Mouse (Mus musculus) R1 (cell line): ENCODE measurements around the gene Agfg2.
"Not testable (repeated sequence)": the region's sequence is repeated elsewhere in the genome, so short reads cannot be mapped to it uniquely, and the experiment has no call there.

Experiments
- DNase-seq: peaks from one replicate; pipeline ENCODE4 v3.0.0-alpha.2; 2018; ENCODE audit warnings: low read depth, low spot score

The Agfg2 gene

GRCm38 (mm10) chr5:137645652-137646091 lies 38.9 kb downstream of the Agfg2 start, which contains the start of gene Irs3:
Gene Irs3 (minus strand): TSS chr5:137645714.
- DNase-seq: peak; percentile 78

DNA sequence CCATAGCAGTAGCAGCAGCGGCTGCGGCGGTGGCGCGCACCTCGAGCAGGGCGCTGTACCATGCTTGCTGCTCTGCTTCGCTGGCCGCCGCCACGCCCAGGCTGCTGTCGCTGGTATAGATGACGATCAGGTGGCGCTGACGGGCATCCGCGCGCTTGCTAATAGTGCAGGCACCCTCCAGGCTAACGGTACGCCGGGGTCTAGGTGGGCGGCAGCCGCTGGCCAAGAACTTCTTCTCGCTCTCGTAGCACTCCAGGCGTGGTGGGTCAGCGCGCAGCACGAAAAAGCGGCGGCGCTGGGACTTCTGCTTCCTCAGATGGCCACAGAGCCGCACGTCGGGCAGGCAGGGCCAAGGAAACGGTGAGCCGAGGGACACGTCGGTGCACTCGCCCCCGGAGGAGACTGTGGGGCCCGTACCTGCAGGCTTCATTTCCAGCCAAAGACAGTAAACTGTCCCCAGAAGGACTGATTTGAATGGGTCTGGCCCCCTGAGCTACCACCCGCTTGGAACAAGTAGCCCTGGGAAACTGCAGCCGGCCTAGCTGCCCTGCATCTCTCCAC lies 39.4 kb downstream of the Agfg2 start:
- DNase-seq: no peak

- no peak for DNase-seq
These were observed 40.0 kb downstream of the Agfg2 start for GRCm38 (mm10) chr5:137644484-137644883.

DNA sequence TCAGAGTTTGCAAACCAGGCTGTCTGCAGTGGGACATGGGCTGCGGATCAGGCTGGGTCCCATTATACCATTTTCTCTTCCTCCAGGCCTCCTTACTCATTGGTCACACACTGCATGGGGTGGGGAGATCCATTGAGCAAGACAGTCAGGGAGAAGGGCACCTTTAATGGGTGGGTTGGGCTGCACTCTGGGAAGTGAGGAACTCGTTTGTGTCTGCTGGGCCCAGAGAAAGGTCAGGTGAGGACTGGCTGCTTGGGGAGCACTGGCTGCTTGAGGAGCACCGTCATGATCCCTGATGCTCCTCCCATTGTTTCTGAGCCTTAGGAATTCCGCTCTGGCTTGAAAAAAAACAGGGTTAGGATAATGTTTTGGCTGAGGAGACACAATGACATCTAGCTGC lies 41.6 kb downstream of the Agfg2 start:
- DNase-seq: peak; percentile 67

- DNase-seq: peak; percentile 94
These were observed 43.5 kb downstream of the Agfg2 start, which contains the start of gene Sap25 for GRCm38 (mm10) chr5:137641054-137641453. Gene Sap25 (plus strand): TSS chr5:137641334.

- peak; percentile 91 for DNase-seq
These were observed 45.1 kb downstream of the Agfg2 start for GRCm38 (mm10) chr5:137639472-137639871.

DNA sequence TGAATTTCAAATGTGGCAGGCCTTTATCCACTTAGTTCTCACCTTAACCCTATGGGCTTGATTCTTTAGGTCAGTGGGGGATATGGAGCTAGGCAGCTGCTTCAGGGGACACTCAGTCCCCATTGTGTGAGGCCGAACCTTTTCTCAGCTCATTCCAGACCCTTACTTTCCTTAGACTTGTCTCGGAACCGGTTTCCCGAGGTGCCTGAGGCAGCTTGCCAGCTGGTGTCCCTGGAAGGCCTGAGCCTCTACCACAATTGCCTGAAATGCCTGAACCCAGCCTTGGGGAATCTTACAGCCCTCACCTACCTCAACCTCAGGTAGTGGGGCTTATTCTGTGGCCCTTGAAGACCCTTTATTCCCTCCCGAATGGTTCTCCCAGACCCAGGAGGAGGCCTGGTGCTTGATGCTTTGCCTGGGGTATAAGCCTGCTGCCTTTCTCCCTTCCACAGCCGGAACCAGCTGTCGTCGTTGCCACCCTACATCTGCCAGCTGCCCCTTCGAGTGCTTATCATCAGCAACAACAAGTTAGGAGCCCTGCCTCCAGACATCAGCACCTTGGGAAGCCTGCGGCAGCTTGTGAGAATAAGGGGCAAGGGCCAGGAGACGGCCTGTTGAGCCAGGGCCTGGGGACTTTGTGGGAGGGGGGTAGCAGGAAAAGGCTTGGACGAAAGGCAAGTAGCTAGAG lies 51.0 kb downstream of the Agfg2 start:
- DNase-seq: no peak

DNA sequence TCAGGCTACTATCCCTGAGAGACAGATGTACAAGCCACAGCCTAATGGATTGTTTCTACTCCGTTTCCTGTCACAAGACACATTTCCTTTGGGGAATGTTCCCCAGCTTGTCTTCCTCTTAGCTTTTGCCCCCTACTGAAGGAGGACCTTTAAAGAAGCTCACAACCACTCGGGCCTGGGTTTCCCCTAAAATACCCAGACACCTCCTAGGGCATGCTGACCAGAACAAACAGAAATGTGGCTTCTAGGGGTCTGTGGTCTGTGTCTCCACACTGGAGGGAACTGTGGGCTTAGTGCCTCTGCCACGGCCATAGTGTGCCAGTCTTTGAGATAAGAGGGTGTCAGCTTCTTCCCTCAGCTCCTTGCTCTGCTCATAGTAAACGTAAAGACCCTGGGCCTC lies 52.9 kb downstream of the Agfg2 start:
- DNase-seq: no peak

DNA sequence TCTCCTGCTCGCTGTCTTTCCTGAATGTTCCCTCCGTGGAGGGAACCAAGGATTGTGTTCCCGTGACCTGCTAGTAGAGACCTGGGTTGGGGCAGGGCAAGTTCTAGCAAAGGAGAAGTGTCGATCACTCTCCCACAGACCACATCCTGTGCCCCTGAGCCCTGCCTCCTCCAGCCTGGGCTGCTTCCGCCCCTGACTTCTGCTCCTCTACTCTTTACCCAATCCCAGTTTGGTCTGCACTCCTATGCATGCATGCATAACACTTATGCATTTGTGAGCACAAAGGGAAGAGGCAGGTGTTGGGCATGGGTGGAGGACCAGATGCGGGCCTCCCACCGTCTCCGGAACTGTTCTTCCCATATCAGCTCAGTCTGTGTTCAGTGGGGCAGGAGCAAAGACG lies 53.4 kb downstream of the Agfg2 start:
- DNase-seq: peak; percentile 99

DNA sequence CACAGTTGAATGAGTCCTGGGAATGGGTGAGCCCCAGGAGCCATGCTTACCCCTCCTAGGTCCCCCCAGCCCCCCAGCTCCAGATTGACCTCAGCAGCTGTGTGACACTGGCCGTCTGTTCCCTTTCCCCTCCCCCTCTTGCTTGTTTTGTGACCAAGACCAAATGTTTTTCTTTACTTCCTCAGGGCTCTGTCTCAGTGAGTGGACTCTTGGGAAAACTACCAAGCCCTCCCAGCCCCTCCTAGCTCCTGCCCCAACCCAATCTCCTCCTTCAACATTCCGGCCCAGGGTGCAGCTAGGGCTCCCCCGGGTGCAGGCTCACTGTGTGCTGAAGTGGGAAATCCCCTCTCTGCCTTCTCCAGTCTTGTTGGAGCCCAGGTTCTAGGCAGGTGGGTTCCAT lies 53.9 kb downstream of the Agfg2 start:
- peak; percentile 85 for DNase-seq

DNA sequence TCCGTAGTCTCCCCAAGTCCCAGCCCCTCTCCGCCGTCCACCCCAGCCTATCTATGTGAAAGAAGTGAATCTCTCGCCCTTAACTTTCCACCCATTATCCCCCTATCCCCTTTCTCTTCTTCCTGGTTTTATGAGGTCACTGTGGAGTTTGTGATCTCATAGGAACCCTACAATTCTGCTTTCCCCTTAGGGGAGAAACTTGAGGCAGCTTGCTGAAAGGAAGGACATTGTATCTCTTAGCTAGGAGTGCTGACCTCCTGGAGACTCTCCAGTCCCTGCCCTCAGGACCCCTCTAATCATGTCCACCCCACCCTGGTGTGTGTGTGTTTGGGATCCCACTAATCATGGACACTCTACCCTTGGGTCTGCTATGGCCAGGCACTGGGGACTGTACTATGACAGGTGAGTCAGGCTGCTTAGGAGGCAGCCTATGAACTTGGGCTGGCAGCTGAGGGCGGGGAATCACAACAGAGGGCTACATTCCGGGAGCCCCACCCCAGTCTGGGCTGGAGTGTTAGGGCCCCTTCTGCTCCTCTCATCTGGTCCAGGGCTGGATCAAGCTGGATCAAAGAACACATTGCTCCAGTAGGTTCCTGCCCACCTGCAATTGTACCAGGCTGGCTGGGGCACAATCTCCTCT lies 54.5 kb downstream of the Agfg2 start:
- DNase-seq: peak; percentile 95

- DNase-seq: peak; percentile 87
These were observed 55.2 kb downstream of the Agfg2 start for GRCm38 (mm10) chr5:137629306-137629721.

DNA sequence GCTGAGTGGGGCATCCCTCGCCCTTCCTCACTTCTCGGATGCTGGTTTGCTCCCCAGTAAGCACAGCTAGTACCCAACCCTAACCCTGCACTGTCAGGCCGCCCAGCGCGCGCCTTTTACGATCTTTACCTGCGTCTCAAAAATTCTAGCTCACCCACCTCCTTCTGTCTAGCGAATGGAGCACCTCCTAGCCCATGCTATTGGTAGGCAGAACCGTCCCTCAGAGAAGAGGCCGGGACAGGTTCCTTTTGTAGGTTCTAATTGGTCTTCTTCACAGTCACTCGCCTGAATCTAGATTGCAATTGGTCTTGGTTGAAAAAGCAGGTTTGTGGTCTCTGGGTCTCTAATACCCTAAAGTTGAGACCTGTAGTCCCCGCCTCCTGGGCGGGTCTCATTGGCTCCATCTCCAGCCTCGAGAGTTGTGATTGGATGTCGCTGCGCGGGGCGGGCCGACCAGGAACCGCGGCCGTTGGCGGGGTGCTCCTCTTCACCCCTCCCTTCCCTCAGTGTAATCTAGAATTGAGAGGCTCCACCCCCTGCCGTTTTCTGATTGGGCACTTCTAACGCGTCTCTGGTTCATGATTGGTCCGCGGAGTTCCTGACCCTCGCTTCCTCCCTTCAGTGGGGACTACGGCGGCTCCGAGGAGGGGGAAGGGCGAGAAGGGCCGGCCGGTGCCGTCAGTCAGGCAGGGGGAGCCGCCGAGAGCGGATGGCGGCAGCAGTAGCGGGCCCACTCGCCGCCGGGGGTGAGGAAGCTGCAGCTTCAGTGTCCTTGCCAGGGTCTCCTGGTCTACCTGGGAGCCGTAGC lies 55.8 kb downstream of the Agfg2 start, which contains the start of the genes Fbxo24, Lrch4 and Gm20605:
Fbxo24 (minus strand) TSS at position 505 of the 808 bp plus-strand sequence.
Lrch4 (plus strand) TSS at position 624 of the 808 bp plus-strand sequence.
Gm20605 (plus strand) TSS at position 678 of the 808 bp plus-strand sequence.
- DNase-seq: peak; percentile 100

- no peak for DNase-seq
These were observed 56.5 kb downstream of the Agfg2 start for GRCm38 (mm10) chr5:137627991-137628390.

GRCm38 (mm10) chr5:137623937-137624530 lies 60.5 kb downstream of the Agfg2 start:
- DNase-seq: no peak

- DNase-seq: peak; percentile 78
These were observed 69.2 kb downstream of the Agfg2 start for GRCm38 (mm10) chr5:137615347-137615746.

DNA sequence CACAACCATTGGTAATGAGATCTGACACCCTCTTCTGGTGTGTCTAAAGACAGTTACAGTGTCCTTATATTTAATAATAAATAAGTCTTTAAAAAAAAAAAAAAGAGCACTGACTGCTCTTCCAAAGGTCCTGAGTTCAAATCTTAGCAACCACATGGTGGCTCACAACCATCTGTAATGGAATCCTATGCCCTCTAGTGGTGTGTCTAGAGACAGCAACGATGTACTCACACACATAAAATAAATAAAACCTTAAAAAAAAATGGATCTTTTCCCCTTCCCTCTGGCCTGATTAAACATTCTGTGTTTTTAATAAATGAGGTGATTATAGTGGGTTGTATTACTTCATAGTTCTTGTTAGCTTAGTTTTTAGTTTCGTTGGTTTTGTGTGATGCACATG lies 69.6 kb downstream of the Agfg2 start:
- DNase-seq: not testable (repeated sequence)

GRCm38 (mm10) chr5:137613550-137613949 lies 71.0 kb downstream of the Agfg2 start, which contains the start of gene Pcolce:
Gene Pcolce (minus strand): TSS chr5:137613784.
- peak; percentile 84 for DNase-seq

GRCm38 (mm10) chr5:137613076-137613475 lies 71.5 kb downstream of the Agfg2 start:
- no peak for DNase-seq

GRCm38 (mm10) chr5:137611245-137611602 lies 73.3 kb downstream of the Agfg2 start:
- no peak for DNase-seq
